ENCODE assay signal across 38 mouse cellular contexts in genomic region chr6:30486504-30486903, GRCm38 (mm10). TPM values are rescaled to one million over a fixed set of nuclear protein-coding genes. Genes with fewer than 3 reads are reported as not detected.
"Had no signal": no experiment of that assay in that cellular context is flagged by ENCODE, and none has a peak within 500 bp of the region (broad histone marks: within the 10 kb centered on the region; RNA-seq: fewer than 3 reads in every experiment).

No protein-coding gene starts in this region.

- DNase-seq: heart, adult 2 months; heart, postnatal 10 days; heart, postnatal 14 days; heart, postnatal 4 days; kidney, adult 11 months; kidney, adult 18-20 months; kidney, adult 2 months; kidney, adult 8-10 months; kidney, adult 9 months; kidney, postnatal 10 days; kidney, postnatal 14 days; kidney, postnatal 25 days; kidney, postnatal 36 days; kidney, postnatal 4 days; layer of hippocampus, adult 9-11 months; layer of hippocampus, postnatal 36 days had no signal

- H3K9me3 ChIP-seq: heart, embryonic 10.5 days; heart, embryonic 13.5 days; heart, embryonic 15.5 days; hindbrain, embryonic 10.5 days; hindbrain, embryonic 12.5 days; hindbrain, embryonic 13.5 days; hindbrain, embryonic 15.5 days; kidney, embryonic 15.5 days had no signal

- H3K4me1 ChIP-seq: heart, embryonic 10.5 days; heart, embryonic 12.5 days; heart, embryonic 13.5 days; heart, embryonic 15.5 days; hindbrain, embryonic 10.5 days; hindbrain, embryonic 12.5 days; hindbrain, embryonic 13.5 days; hindbrain, embryonic 15.5 days; kidney, embryonic 15.5 days had no signal

- H3K27me3 ChIP-seq: heart, embryonic 12.5 days; heart, embryonic 13.5 days; heart, embryonic 15.5 days; hindbrain, embryonic 12.5 days; hindbrain, embryonic 13.5 days; hindbrain, embryonic 15.5 days; kidney, embryonic 15.5 days had no signal

- H3K9ac ChIP-seq: heart, embryonic 12.5 days; heart, embryonic 13.5 days; heart, embryonic 15.5 days; hindbrain, embryonic 12.5 days; hindbrain, embryonic 13.5 days; hindbrain, embryonic 14.5 days; hindbrain, embryonic 15.5 days; kidney, embryonic 15.5 days had no signal

- H3K4me3 ChIP-seq: heart, adult 2 months; heart, embryonic 10.5 days; heart, embryonic 12.5 days; heart, embryonic 13.5 days; heart, embryonic 15.5 days; hindbrain, embryonic 10.5 days; hindbrain, embryonic 12.5 days; hindbrain, embryonic 13.5 days; hindbrain, embryonic 15.5 days; kidney, embryonic 15.5 days; layer of hippocampus, adult 2 months; left cerebral cortex, adult 2 months had no signal

- ATAC-seq: hindbrain, embryonic 16.5 days; hindbrain, postnatal 0 days; inflammation-experienced regulatory T-cells, adult 6 months had no signal

- H3K4me2 ChIP-seq: heart, embryonic 11.5 days; heart, embryonic 12.5 days; heart, embryonic 13.5 days; heart, embryonic 15.5 days; hindbrain, embryonic 12.5 days; hindbrain, embryonic 13.5 days; hindbrain, embryonic 14.5 days; hindbrain, embryonic 15.5 days; kidney, embryonic 15.5 days had no signal

- H3K27ac ChIP-seq: heart, adult 2 months; heart, embryonic 10.5 days; heart, embryonic 13.5 days; heart, embryonic 15.5 days; hindbrain, embryonic 10.5 days; hindbrain, embryonic 12.5 days; hindbrain, embryonic 13.5 days; hindbrain, embryonic 14.5 days; hindbrain, embryonic 15.5 days; hindbrain, postnatal 0 days; kidney, embryonic 15.5 days; kidney, postnatal 0 days; layer of hippocampus, adult 2 months; left cerebral cortex, adult 2 months had no signal

RNA-seq across cellular contexts. Expression of gene Ssmem1, which starts 23.1 kb away (rescaled TPM):
- total RNA-seq: heart, adult 2 months; heart, postnatal 10 days; hematopoietic stem cell, adult 5-6 weeks had no signal
- polyA plus RNA-seq: heart, embryonic 13.5 days; heart, embryonic 14.5 days; inflammation-experienced regulatory T-cells, adult 6 months; intestine, embryonic 14.5 days; kidney, embryonic 15.5 days; large intestine, adult 2 months had no signal

RNA-seq across cellular contexts. Expression of gene Cpa2, which starts 54.9 kb away (rescaled TPM):
- total RNA-seq: heart, adult 2 months; heart, postnatal 14 days; heart, postnatal 25 days had no signal
